Mouse (Mus musculus): ENCODE results near the gene Cldn15. TPM values are rescaled to one million over a fixed set of nuclear protein-coding genes. Genes with fewer than 3 reads are reported as not detected.
A peak's percentile ranks its signal among the peaks of the same experiment; 100 is the strongest.

The Cldn15 gene
- polyA plus RNA-seq, 1 experiment from 2014 or later = 3.0 TPM

DNA sequence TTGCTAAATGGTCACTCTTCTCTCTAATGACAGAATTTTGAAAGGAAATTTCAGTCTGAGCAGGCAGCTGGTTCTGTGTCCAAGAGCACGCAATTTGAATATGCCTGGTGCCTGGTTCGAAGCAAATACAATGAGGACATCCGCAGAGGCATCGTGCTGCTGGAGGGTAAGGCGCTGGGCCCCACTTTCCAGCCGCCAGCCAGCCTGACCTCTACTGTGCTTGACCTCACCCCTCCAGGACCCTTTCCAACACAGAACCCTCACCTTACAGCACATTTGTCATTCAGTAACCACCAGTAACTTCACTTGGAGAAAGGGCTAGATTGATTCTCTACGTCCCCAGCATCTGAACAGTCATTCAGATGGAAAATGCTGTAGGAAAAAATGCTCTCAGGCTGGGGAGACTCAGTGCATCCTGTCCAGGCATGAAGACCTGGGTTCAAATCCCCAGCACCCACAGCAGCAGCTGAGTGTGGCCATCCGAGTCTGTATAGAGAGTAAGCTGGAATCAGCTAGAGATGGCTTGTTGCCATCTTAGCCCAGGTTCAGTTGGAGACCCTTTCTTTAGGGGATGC, 3.4 kb upstream of the Cldn15 start:
- ATAC-seq (ENCODE audit: low read depth) = no peak

DNA sequence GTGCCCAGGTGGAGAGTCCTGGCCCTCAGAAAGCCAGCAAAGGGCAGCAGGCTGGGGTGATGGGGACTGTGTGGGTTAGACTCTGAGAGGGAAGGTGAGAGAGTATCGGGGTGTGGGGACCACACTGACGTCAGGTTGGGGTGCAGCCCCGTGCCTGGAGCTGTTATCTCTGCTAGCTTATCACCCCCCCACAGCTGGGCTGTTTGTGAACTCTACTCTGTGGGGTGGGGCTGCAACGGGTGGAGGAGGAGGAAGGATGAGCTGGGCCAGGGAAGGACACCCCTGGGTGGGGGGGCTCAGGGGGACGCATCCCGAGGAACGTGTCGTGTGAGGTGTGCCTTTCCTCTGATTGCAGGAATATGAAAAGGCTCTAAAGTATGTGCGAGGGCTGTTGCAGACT, 1.2 kb upstream of the Cldn15 start:
- 38% methylated on average over 9 of the region's 9 CpGs for WGBS (ENCODE audit: insufficient replicate concordance)
- Histone ChIP-seq H3K36me3 (peaks cover 41% of the 10 kb centered on the region), H3K27me3 (no peaks in the 10 kb centered on the region), H3K4me3 (replicated peaks) (peak overlapping the region; percentile 21), H3K9ac (peak overlapping the region; percentile 67), H3K9me3 (replicated peaks) (no peaks in the 10 kb centered on the region), H3K4me1 (replicated peaks) (peaks cover 61% of the 10 kb centered on the region), H3K4me2 (peak overlapping the region; percentile 61), H3K27ac (peak overlapping the region; percentile 94)
- ATAC-seq (ENCODE audit: low read depth) = peak; percentile 85
- DNase-seq = peak; percentile 84

More for the DNA sequence above, 3.4 kb upstream of the Cldn15 start:
- peaks cover 41% of the 10 kb centered on the region for H3K36me3 ChIP-seq
- H3K9me3 ChIP-seq (replicated peaks) = no peaks in the 10 kb centered on the region
- no peaks in the 10 kb centered on the region for H3K27me3 ChIP-seq
- H3K27ac ChIP-seq = peak overlapping the region; percentile 94
- H3K4me3 ChIP-seq (replicated peaks) = peak overlapping the region; percentile 75
- WGBS (ENCODE audit: insufficient replicate concordance) = 74% methylated on average over 8 of the region's 8 CpGs
- DNase-seq = no peak
- H3K4me2 ChIP-seq = peak overlapping the region; percentile 82
- H3K4me1 ChIP-seq (replicated peaks) = peaks cover 72% of the 10 kb centered on the region
- peak overlapping the region; percentile 84 for H3K9ac ChIP-seq

GRCm38 (mm10) chr5:136965686-136966085, 730 bp upstream of the Cldn15 start:
- Histone ChIP-seq H3K36me3 (peaks cover 41% of the 10 kb centered on the region), H3K4me3 (replicated peaks) (peak overlapping the region; percentile 21), H3K27ac (peak overlapping the region; percentile 94), H3K4me1 (replicated peaks) (peaks cover 61% of the 10 kb centered on the region), H3K9ac (peak overlapping the region; percentile 67), H3K27me3 (no peaks in the 10 kb centered on the region), H3K9me3 (replicated peaks) (no peaks in the 10 kb centered on the region), H3K4me2 (peak overlapping the region; percentile 61)
- WGBS (ENCODE audit: insufficient replicate concordance) = 69% methylated on average over 8 of the region's 8 CpGs
- DNase-seq (no peak), ATAC-seq (ENCODE audit: low read depth) (peak; percentile 28)

GRCm38 (mm10) chr5:136966861-136967455, 542 bp downstream of the Cldn15 start:
- Histone ChIP-seq H3K9ac (peak overlapping the region; percentile 67; the same call in 1 of the 2 replicates), H3K27ac (peak overlapping the region; percentile 94), H3K4me3 (replicated peaks) (no peak overlapping the region), H3K36me3 (peaks cover 41% of the 10 kb centered on the region), H3K4me1 (replicated peaks) (peaks cover 49% of the 10 kb centered on the region), H3K27me3 (no peaks in the 10 kb centered on the region), H3K9me3 (replicated peaks) (no peaks in the 10 kb centered on the region), H3K4me2 (peak overlapping the region; percentile 17; the same call in 1 of the 2 replicates)
- 83% methylated on average over 4 of the region's 4 CpGs for whole genome bisulfite sequencing (ENCODE audit: insufficient replicate concordance)
- no peak for DNase-seq
- no peak for ATAC-seq (ENCODE audit: low read depth)

DNA sequence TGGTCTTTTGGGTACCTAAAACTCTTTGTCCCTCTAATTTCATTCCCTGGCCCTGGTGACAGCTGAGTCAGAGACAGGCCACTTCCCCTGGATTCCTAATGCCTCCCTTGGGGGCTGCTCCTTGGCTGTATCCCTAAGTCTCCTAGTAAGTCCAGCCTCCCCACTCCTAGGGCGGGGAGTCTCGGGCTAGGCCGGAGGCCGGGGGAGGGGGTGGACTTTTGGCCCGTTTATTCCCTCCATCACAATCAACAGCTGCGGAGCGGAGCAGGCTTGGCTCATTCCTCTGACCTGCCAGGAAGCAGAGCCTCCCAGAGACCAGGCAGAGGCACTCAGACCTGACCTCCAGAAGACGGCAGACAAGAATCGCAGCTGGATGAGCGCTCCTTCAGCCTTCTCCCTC, 1.2 kb downstream of the Cldn15 start:
- Histone ChIP-seq H3K9me3 (replicated peaks) (no peaks in the 10 kb centered on the region), H3K36me3 (peaks cover 41% of the 10 kb centered on the region), H3K4me1 (replicated peaks) (peaks cover 49% of the 10 kb centered on the region), H3K27me3 (no peaks in the 10 kb centered on the region), H3K27ac (peak overlapping the region; percentile 94), H3K4me3 (replicated peaks) (no peak overlapping the region), H3K4me2 (no peak overlapping the region), H3K9ac (no peak overlapping the region)
- no peak for ATAC-seq (ENCODE audit: low read depth)
- 72% methylated on average over 10 of the region's 10 CpGs for WGBS (ENCODE audit: insufficient replicate concordance)
- DNase-seq = no peak

DNA sequence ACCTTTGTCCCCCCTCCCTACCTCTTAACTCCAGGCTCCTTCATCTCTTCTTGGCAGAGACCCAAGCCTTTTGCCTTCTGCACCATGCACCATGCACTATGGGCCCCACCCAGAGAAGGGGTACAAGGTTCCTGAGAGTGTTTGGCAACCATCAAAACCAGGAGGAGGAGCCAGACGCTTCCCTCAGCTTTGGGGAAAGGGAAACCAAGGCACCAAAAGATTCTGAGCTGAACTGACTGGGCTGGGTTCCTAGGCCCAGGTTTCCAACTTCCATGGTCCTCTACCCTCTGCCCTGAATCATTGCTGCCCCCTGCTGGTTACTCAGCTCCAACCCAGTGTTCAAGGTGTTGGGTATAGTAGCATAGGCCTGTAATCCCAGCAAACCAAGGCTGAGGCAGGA, 4.3 kb downstream of the Cldn15 start:
- Histone ChIP-seq H3K9me3 (replicated peaks) (no peaks in the 10 kb centered on the region), H3K9ac (no peak overlapping the region), H3K4me1 (replicated peaks) (peaks cover 18% of the 10 kb centered on the region), H3K36me3 (peaks cover 12% of the 10 kb centered on the region), H3K27me3 (peaks cover 3% of the 10 kb centered on the region; the same call in 1 of the 2 replicates), H3K4me3 (replicated peaks) (no peak overlapping the region), H3K27ac (no peak overlapping the region), H3K4me2 (no peak overlapping the region)
- 47% methylated on average over 1 of the region's 1 CpGs for WGBS (ENCODE audit: insufficient replicate concordance)
- DNase-seq (peak; percentile 69), ATAC-seq (ENCODE audit: low read depth) (peak; percentile 67)

GRCm38 (mm10) chr5:136973670-136974069, 7.3 kb downstream of the Cldn15 start:
- Histone ChIP-seq H3K9me3 (replicated peaks) (no peaks in the 10 kb centered on the region), H3K4me1 (replicated peaks) (no peaks in the 10 kb centered on the region; the same call in 1 of the 2 replicates), H3K4me2 (no peak overlapping the region), H3K9ac (no peak overlapping the region), H3K27ac (no peak overlapping the region), H3K27me3 (peaks cover 3% of the 10 kb centered on the region; the same call in 1 of the 2 replicates), H3K4me3 (replicated peaks) (no peak overlapping the region), H3K36me3 (no peaks in the 10 kb centered on the region)
- DNase-seq (no peak), ATAC-seq (ENCODE audit: low read depth) (no peak)
- WGBS (ENCODE audit: insufficient replicate concordance) = 23% methylated on average over 8 of the region's 8 CpGs

GRCm38 (mm10) chr5:136977769-136978168, 11.4 kb downstream of the Cldn15 start:
- H3K9me3 ChIP-seq (replicated peaks) = no peaks in the 10 kb centered on the region
- H3K4me2 ChIP-seq = no peak overlapping the region
- peaks cover 3% of the 10 kb centered on the region; the same call in 1 of the 2 replicates for H3K27me3 ChIP-seq
- no peak overlapping the region for H3K9ac ChIP-seq
- ATAC-seq (ENCODE audit: low read depth) = no peak
- DNase-seq = no peak
- H3K4me1 ChIP-seq (replicated peaks) = no peaks in the 10 kb centered on the region
- 36% methylated on average over 4 of the region's 4 CpGs for WGBS (ENCODE audit: insufficient replicate concordance)
- no peak overlapping the region for H3K4me3 ChIP-seq (replicated peaks)
- H3K36me3 ChIP-seq = peaks cover 15% of the 10 kb centered on the region
- H3K27ac ChIP-seq = no peak overlapping the region

DNA sequence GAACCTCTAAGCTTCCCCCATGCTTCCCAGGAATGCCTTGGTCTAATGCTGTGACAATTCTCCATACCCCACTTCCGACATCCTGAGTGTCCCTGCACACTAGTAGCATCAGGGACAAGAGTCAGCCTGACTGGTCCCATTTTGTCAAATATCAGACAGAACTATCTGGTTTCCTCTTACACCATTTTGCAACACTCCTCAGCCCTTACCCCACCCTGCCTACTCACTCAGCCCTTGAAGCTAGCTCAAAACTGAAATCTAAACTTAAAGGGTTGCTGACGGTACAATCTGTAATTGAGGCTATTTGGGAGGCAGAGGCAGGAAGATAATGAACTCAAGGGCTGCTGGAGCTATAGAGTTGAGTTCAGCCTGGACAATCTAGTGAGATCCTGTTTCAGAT, 13.3 kb downstream of the Cldn15 start:
- Histone ChIP-seq H3K27ac (no peak overlapping the region), H3K4me1 (replicated peaks) (no peaks in the 10 kb centered on the region), H3K27me3 (no peaks in the 10 kb centered on the region), H3K4me3 (replicated peaks) (no peak overlapping the region), H3K4me2 (no peak overlapping the region), H3K9me3 (replicated peaks) (no peaks in the 10 kb centered on the region), H3K36me3 (peaks cover 15% of the 10 kb centered on the region), H3K9ac (no peak overlapping the region)
- WGBS (ENCODE audit: insufficient replicate concordance) = 67% methylated on average over 2 of the region's 2 CpGs
- DNase-seq (no peak), ATAC-seq (ENCODE audit: low read depth) (no peak)

DNA sequence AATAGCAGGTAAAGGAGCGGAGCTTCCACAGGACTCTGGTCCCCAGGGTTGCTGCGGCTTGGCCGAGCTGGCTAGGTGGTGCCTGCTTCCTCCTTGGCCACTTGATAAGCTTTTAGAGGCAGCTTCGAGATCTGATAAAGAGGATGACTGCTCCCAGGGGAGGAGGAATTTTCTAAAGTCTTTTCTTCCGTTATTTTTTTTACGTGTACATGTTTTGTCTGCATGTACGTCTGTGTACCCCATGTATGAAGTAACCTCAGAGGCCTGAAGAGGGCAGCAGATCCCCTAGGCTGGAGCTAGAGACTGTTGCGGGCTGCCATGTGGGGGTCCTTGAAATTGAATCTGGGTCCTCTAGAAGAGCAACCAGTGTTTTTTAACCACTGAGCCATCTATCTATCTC, 14.6 kb downstream of the Cldn15 start:
- Histone ChIP-seq H3K27ac (no peak overlapping the region), H3K4me2 (no peak overlapping the region), H3K27me3 (no peaks in the 10 kb centered on the region), H3K4me1 (replicated peaks) (peaks cover 5% of the 10 kb centered on the region), H3K9me3 (replicated peaks) (no peaks in the 10 kb centered on the region), H3K36me3 (peaks cover 15% of the 10 kb centered on the region), H3K9ac (no peak overlapping the region), H3K4me3 (replicated peaks) (no peak overlapping the region)
- ATAC-seq (ENCODE audit: low read depth) (no peak), DNase-seq (no peak)
- 70% methylated on average over 8 of the region's 8 CpGs for WGBS (ENCODE audit: insufficient replicate concordance)

GRCm38 (mm10) chr5:136982338-136982930, 16.0 kb downstream of the Cldn15 start:
- H3K4me2 ChIP-seq = no peak overlapping the region
- H3K4me3 ChIP-seq (replicated peaks) = no peak overlapping the region
- H3K4me1 ChIP-seq (replicated peaks) = peaks cover 10% of the 10 kb centered on the region
- no peak overlapping the region for H3K27ac ChIP-seq
- H3K27me3 ChIP-seq = no peaks in the 10 kb centered on the region
- peaks cover 15% of the 10 kb centered on the region for H3K36me3 ChIP-seq
- DNase-seq (no peak), ATAC-seq (ENCODE audit: low read depth) (no peak)
- H3K9me3 ChIP-seq (replicated peaks) = no peaks in the 10 kb centered on the region
- no peak overlapping the region for H3K9ac ChIP-seq
- 50% methylated on average over 15 of the region's 16 CpGs for WGBS (ENCODE audit: insufficient replicate concordance)

Measured in liver, embryonic 13.5 days (tissue).